Mouse (Mus musculus) urinary bladder, postnatal 4 days (tissue): Measurements from ENCODE around the gene Ccnb1ip1.

Source experiments
- DNase-seq, 2 experiments: peaks; one replicate each; pipeline ENCODE4 v3.0.0; 2021 to 2022; ENCODE audit warnings: low spot score in 2 of 2

Gene Ccnb1ip1

GRCm38 (mm10) chr14:50784391-50785250 is 22.9 kb downstream of the Ccnb1ip1 start:
- no peak for DNase-seq

- no peak for DNase-seq
These were observed 25.4 kb downstream of the Ccnb1ip1 start for GRCm38 (mm10) chr14:50782166-50782565.

GRCm38 (mm10) chr14:50771342-50771741 is 36.2 kb downstream of the Ccnb1ip1 start:
- no peak for DNase-seq

- no peak for DNase-seq
These were observed 41.8 kb downstream of the Ccnb1ip1 start for GRCm38 (mm10) chr14:50765736-50766135.

DNA sequence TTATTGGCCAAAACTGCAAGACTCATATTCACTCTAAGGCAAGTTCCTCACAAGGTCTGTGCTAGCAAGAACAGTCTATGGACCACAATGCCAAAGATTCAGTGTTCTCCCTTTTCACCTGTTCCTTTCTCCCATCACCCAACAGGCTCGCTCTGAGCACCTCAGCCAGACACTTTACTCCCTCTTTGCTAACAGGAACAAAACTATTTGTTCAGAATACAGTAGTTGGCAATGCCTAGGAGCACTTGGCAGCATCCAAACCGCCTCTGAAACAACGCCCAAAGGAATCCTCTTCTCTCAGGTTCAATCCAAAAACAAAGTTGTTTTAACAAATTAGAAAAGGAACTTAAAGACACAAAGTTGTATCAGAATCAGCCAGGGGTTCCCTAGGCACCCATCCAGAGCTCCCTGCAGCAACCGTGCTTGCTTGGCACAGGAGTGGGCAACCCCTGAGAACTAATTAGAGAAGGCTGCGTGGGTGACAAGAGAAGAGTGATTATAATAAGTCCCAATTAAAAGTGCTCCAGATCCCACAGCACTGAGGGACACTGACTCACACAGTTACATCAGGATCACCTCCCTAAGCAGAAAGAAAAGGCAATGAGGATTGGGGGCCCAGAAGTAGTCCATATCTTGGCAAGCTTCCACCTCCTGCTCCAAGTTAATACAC is 49.0 kb downstream of the Ccnb1ip1 start:
- no peak for DNase-seq

DNA sequence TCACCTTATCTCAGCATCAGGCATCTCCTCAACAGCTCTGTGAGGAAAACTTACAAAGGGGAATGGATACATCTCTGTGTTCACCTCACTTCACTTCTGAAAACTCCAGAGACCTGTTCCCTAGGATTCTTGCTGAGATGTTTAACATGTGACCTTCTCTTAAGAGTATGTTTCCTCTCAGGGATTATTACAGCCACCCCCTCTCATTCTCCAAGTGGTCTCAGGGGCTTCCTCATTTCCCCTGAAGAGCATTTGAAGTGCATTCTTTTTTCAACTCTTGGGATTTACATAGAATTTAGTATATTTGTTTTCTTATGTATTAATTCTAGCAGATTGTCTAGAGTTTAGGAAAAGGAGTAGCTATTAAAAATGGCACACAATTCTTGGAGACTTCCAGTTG is 62.5 kb downstream of the Ccnb1ip1 start, which contains the start of gene Olfr749:
TSS of gene Olfr749 (minus strand) at position 101 of the 400 bp plus-strand sequence.
- no peak for DNase-seq

DNA sequence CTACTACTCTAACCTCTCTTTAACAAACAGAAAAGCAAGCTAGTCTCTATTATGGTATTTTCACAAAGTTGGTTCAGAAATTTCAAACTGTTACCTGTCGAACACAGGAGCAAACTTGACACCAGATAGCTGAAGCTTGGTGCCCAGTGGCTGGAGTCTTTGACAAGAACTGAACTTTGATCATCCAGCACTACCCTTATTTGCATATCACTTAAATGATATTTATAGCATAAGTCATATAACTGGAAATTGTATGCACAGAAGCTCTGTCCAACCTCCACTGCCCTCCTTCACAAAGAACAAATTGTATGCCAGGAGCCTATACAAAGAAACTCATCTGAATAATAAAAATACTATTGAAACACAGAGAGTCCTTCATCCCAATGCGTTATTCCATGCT is 65.9 kb downstream of the Ccnb1ip1 start:
- DNase-seq = no peak

GRCm38 (mm10) chr14:50740334-50740733 is 67.2 kb downstream of the Ccnb1ip1 start:
- no peak for DNase-seq
